Mouse (Mus musculus): ENCODE measurements around the gene Ptpn20.

The Ptpn20 gene

DNA sequence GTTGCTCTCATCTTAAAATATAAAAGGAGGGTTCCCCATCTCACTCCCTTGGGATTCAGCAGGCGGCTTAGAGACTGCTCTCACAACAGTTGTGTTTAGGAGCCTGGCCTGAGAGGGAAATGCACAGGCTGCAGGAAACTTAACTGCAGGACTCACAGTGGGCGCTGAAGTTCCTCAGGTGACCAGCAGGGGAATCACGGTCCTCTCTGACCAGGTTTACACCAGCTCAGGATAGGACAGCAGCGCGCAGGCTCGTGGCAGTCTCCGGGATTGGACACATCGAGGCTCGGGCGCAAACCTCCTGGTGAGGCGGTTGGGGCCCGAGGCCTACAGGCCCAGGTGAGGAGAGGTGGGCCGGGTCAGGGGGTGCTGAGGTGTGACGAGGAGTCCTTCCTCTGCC is at the start of gene Ptpn20:
Gene Ptpn20 (plus strand): TSS at position 257 of the 400 bp plus-strand sequence.
- DNase-seq, result no peak

DNA sequence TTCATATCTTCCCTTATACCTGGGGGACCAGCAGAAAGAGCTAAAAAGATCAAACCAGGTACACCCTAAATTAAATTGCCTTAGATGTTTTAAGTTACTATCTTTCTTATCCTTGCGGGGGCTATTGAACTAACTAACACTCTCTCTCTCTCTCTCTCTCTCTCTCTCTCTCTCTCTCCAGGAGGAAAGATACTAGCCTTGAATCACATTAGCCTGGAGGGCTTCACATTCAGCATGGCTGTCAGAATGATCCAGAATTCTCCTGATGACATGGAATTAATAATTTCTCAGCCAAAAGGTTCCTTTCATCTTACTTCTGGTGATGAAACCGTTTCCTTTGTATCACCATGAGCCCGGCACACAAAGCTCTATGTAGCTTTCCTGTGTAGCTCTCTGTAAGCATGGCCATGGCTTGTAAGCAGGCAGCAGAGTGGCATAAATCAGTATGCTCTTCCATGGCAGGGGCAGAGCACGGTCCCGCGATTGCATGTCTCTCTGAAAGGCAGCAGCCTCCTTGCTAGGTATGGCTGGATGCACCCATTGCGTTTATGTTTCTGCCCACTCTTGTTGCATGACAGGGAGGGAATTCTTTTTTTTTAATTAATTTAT is 49.3 kb upstream of the Ptpn20 start:
- no peak for DNase-seq

- DNase-seq, result no peak
Observed at GRCm38 (mm10) chr14:33545565-33546143, 43.4 kb upstream of the Ptpn20 start.

GRCm38 (mm10) chr14:33548650-33549049 is 40.4 kb upstream of the Ptpn20 start:
- no peak for DNase-seq

DNA sequence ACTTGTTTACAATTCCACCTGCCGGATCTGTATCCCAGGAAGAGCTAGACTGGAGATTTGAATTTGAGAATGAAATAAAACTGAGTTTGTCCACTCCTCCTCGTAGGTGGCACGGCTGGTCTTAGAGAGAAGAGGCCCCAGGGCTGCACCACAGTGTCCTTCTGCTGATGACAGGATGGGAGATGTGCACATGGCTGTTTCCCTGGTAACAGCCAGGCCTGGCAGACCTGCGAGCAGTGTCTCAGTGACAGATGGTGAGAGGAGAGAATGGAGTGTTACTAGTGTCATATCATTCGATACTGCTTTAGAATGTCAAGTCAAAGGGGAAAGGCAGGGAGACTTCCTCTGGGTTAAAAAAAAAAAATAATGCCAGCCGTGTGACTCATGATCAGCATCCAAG is 39.2 kb upstream of the Ptpn20 start:
- no peak for DNase-seq

- DNase-seq, result no peak
Observed at GRCm38 (mm10) chr14:33570737-33571136, 18.3 kb upstream of the Ptpn20 start.

- DNase-seq, result no peak
Observed at GRCm38 (mm10) chr14:33573643-33574042, 15.4 kb upstream of the Ptpn20 start.

GRCm38 (mm10) chr14:33579771-33580484 is 9.1 kb upstream of the Ptpn20 start:
- DNase-seq, result no peak

DNA sequence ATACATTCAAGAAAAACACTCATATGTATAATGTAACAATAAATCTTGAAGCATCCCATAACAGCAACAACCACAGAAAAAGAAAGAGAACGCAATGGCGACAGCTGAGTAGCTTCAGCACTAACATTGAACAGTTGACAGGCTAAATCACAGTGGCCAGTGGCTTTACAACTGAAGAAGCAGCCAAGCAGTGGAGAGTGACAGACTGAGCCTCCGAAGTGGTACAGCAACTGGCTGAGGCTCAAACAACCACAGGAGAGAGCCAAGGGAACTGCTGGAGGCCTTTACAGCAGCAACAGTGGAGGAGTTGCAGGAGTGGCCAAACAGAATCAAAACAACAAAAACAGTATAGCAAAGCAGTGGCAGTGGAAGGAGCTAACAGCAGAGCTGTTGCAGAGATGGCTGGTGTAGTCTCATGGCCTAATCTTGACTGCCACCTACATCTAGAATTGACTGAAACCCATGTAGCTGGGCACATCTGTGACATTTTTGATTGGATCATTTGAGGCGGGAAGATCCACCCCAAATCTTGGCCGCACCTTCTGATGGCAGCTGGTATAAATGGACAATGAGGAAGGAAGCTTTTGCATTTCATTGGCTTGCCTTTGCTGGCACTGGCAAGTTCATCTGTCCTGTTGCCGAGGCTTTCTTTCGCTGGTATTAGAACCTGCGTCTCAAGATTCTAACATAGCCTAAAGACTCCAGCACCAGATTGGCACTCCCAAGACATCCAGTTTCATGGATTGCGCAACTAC is 9.5 kb downstream of the Ptpn20 start:
- DNase-seq, result no peak

GRCm38 (mm10) chr14:33607431-33607830 is 18.4 kb downstream of the Ptpn20 start:
- no peak for DNase-seq

DNA sequence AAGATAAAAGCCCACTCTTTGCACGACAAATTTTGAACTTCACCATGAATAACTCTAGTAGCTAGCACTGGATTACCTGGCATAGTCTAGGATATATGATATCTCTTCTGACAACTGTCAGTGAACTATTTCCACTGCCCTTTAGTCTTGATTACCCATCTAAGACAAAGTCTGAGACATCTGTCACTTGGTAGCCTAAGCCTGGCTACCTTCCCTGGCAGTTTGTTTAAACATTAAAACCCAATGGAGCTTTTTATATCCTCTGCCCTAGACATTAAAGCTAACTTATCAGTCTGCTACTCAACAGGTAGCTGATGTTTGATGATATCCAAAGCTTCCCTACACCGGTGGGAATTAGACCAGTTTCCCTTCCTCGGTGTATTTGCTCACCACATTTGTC is 36.0 kb downstream of the Ptpn20 start:
- no peak for DNase-seq

- peak; percentile 7 for DNase-seq
Observed at GRCm38 (mm10) chr14:33632790-33633372, 43.9 kb downstream of the Ptpn20 start.

DNA sequence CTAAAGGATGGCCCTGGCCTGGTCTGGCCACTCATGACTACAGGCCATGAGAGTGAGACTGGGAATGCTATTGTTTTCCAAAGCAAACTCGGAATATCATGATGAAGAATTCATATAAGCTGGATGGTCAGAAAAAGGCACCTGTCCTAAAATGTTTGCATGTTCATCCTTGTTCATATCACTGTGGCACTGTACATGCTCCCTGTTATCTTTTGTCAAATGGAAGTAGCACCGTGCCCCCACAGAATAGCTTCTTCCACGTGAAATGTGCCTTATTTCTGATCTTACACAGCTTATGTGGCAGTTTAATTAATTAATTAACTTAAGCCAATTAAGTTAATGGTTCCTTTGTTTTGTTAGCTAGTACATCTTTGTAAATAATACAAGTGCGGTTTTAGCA is 45.3 kb downstream of the Ptpn20 start:
- DNase-seq, result no peak

- DNase-seq, result no peak
Observed at GRCm38 (mm10) chr14:33634774-33635173, 45.8 kb downstream of the Ptpn20 start.

- DNase-seq, result no peak
Observed at GRCm38 (mm10) chr14:33639357-33639756, 50.4 kb downstream of the Ptpn20 start.

DNA sequence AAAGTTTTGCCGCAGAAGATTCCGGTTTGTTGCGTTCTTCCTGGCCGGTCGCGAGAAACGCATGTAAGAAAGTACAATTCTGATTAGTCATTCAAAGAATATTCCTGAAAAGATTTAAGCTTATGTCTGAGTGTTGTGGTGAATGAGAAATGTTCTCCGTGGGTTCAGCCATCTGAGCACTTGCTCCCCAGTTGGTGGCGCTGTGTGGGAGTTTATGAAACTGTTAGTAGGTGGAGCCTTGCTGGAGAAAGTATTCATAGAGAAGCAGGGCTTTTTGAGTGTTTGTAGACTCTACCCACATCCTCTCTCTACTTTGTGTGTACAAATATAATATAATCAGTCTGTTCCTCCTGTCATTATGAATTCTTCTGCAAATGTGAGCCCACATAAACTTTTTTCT is 61.7 kb downstream of the Ptpn20 start:
- DNase-seq, result peak; percentile 49

DNA sequence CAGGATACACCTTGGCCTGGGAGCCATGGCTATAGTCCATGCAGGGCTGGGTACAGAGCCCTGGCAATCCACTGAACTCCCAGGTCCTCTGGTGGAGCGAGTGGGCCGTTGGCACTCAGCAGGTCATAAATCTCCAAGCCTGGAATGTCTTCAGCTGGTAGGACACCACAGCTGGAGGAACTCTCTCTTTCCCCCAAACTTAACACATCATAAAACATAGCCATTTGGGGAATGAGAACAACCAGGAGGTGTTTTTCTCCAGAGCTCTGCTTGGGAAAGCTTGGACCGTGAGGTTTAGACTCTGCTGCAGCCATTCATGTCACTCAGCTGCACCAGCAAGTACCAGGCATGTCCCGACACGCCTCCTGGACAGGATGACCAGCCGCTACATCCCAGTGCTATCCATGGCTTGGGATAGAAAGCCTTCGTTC is 68.5 kb downstream of the Ptpn20 start:
- DNase-seq, result peak; percentile 10

DNA sequence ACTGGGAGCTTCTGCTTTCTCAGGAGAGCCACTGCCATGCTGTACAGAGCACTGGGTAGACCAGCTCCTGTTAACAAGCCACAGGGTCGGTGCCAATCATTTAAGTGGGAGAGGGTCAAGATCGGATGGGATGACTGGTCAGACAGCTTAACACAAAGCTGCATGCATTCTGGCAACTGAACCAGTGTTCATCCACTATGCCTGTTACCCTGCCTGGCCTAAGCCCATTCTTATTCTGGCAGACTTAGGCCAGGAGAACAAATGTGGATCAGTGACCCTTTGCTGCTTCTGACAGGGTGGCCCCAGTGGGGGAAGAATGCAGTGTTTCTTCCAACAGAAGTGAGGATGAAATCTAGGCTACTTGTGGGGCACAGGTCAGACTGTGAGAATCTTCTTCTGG is 69.3 kb downstream of the Ptpn20 start:
- no peak for DNase-seq

- no peak for DNase-seq
Observed at GRCm38 (mm10) chr14:33662080-33662479, 73.1 kb downstream of the Ptpn20 start.

GRCm38 (mm10) chr14:33666301-33666700 is 77.3 kb downstream of the Ptpn20 start:
- no peak for DNase-seq

GRCm38 (mm10) chr14:33669891-33670290 is 80.9 kb downstream of the Ptpn20 start:
- DNase-seq, result no peak

DNA sequence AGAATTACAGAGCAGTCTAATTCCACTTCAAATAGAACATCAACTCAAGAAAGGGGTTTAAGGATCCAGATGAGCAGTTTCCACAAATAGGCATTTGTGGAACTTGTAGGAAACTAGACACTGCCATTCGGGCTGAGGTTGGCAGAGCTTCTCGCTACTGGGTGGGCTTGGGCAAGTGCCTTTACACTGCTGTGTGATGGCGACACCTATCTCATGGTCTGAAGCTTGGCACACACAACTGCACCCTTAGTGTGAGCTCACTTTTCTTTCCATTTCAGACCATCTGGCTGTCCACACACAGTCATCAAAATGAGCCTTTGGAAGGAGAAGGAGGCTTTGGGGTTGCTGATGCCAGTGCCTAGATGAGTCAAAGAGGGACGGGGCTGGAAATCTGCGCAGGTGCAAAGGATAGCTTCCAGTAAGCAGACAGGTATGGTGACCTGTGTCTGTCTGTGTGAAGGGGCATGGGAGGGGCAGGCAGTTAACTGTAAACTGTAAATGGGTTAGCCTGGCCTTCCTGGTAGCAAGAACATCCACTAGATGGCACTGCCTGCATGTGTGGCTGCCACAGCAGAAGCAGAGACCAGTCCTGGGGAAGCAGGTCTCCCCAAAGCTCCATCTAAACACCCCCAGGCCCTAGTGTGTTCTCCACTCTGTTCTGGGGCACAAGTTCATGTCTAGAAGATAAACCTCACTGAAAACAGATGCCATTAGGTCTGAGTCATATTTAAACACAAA is 84.5 kb downstream of the Ptpn20 start:
- peak; percentile 67 for DNase-seq
